Mouse (Mus musculus): ENCODE data around the gene Kdm5b. TPM values are rescaled to one million over a fixed set of nuclear protein-coding genes. Genes with fewer than 3 reads are reported as not detected.

Gene Kdm5b
- polyA plus RNA-seq, 1 experiment from 2014 or later: 87.1 TPM

DNA sequence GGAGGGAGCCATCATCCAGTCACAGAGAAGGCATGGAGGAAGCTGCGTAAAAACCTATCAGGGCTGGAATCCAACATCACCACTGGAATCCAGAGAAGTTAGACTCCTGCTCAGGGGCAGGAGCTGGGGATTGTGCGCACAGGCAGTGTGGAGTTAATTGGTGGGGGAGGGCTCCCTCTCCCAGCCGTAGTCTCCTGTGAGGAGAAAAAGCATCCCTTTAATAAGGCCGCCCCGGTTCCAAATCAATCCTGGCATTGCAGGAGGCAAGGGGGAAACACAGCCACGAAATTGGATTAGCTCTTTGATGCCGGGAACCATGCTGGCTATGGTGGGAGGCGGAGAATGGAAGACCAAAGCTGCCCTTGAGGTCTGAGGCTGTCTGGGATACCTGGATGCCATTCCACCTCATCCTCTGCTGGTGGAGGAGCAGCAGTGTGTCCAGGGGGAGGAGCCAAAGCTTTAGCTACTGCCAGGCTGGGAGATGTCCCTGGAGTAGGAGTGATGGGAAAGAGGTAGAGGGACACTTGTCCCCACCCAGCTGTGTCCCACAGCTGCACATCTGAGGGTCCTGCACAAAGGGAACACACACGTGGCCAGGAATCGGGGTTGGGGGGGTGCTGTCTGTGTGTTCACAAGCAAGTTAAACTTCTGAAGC is 93.8 kb downstream of the Kdm5b start:
- peaks cover 25% of the 10 kb centered on the region for H3K4me1 ChIP-seq
- 6% methylated on average over 10 of the region's 10 CpGs for WGBS
- no peak overlapping the region for H3K4me3 ChIP-seq
- H3K27ac ChIP-seq: peak overlapping the region; percentile 31; the same call in 1 of the 2 replicates
- H3K4me2 ChIP-seq: peak overlapping the region; percentile 8; the same call in 1 of the 2 replicates
- no peaks in the 10 kb centered on the region for H3K36me3 ChIP-seq (replicated peaks)
- peak; percentile 61 for ATAC-seq (replicated peaks)
- H3K9ac ChIP-seq: no peak overlapping the region
- H3K9me3 ChIP-seq: no peaks in the 10 kb centered on the region
- H3K27me3 ChIP-seq (replicated peaks): peaks cover 7% of the 10 kb centered on the region

DNA sequence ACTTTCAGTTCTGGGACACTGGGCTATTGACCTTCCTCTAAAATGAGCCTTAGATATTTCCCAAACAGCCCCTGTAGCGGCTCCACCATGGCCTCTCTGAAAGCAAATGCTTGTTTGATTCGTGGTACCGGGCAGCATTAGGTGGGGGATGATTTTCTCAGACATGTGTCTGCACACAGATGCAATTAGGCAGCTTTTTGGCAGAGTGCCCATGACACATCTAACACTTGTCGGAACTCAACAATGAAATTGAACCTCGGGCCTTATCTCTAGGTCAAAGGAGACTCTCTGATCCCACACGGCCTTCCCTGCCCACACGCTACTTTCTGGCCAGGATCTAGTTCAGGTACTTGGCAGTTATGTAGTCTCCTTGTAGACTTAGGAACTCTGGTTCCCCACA is 98.9 kb downstream of the Kdm5b start:
- no peak for ATAC-seq (replicated peaks)
- no peak overlapping the region for H3K27ac ChIP-seq
- H3K9ac ChIP-seq: no peak overlapping the region
- H3K9me3 ChIP-seq: no peaks in the 10 kb centered on the region
- no peaks in the 10 kb centered on the region for H3K36me3 ChIP-seq (replicated peaks)
- H3K4me2 ChIP-seq: no peak overlapping the region
- no peaks in the 10 kb centered on the region for H3K27me3 ChIP-seq (replicated peaks)
- H3K4me3 ChIP-seq: no peak overlapping the region
- 60% methylated on average over 7 of the region's 7 CpGs for WGBS
- H3K4me1 ChIP-seq: peaks cover 4% of the 10 kb centered on the region

DNA sequence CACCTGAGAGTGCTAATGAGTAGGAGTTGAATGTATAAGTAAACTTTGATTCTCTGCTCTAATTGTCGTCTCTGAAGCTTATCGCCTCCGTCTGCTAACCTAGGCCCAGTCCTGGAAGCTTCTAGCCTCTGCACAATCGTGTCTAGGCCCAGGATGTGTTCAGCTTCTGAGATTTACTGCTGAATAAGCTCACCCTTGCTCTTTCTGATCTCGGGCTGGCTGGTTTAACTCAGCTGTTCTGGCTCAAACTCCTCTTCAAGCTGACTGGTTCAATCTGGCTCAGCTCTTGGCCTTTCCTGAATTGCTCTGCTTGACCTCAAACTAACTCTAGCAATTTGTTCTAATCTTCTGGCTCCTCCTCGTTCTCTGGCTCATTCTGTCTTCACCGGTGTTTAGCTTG is 100.2 kb downstream of the Kdm5b start:
- Histone ChIP-seq H3K9me3 (no peaks in the 10 kb centered on the region), H3K9ac (no peak overlapping the region), H3K27ac (no peak overlapping the region), H3K27me3 (replicated peaks) (no peaks in the 10 kb centered on the region), H3K36me3 (replicated peaks) (no peaks in the 10 kb centered on the region), H3K4me2 (no peak overlapping the region), H3K4me1 (no peaks in the 10 kb centered on the region), H3K4me3 (no peak overlapping the region)
- 68% methylated on average over 7 of the region's 7 CpGs for WGBS
- ATAC-seq (replicated peaks): no peak

DNA sequence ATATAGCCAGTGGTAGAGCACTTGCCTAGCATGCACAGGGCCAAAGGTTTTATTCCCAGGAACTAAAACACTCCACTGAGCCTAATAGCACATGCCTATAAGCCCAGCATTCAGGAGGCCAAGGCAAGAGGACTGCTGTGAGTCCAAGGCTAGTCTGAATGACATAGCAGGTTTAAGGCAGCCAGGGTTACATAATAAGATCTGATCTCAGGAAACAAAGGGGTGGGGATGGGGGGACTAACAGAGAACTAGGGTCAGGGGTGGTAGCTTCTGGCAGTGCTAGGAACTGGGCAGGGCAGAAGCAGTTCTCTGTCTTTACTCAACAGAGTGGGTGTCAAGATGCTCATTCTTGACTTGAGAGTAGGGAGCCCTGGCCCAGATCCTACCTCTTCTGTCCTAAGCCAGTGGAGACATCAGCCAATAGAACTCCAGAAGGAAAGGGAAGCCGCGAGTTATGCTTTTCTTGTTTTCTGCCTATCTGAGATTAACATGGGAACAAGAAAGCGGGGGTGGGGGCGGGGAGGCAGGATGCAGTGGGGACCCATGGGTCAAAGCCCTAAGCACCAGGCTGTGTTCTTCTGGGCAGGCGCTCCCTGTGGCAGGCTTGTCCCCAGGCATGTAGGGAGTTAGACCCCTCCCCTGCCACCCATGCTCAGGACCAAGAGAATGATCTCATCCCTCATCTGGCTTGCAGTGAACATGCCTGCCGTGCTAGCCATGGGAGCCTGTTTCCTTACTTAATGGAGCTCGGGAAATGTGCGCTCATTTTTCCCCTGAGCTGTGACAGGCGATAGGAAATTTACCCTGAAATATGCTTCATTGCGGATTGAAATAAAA is 111.5 kb downstream of the Kdm5b start:
- ATAC-seq (replicated peaks): no peak

DNA sequence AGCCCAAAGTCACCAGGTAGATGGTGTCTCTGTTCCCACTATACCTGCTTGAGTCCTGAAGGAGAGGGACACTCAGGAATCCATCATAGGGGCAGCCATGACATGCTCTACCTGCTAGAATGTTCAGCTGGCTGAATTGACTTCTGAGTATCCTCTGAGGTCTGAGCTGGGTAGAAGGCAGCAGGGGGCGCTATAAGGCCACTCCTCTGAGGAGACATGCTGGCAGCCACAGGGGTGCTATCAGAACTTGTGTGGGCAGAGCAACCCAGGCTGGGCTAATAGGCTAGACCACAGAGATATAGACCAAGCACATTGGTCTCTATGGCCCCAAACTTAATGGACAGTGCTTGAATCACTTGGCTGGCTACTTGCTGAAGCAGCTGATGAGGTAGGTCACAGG is 114.3 kb downstream of the Kdm5b start:
- Histone ChIP-seq H3K27me3 (replicated peaks) (no peaks in the 10 kb centered on the region), H3K4me3 (no peak overlapping the region), H3K9me3 (no peaks in the 10 kb centered on the region), H3K36me3 (replicated peaks) (no peaks in the 10 kb centered on the region), H3K27ac (no peak overlapping the region), H3K4me2 (no peak overlapping the region), H3K9ac (no peak overlapping the region), H3K4me1 (peaks cover 6% of the 10 kb centered on the region; the same call in 1 of the 2 replicates)
- 30% methylated on average over 1 of the region's 1 CpGs for WGBS
- no peak for ATAC-seq (replicated peaks)

More for the DNA sequence above, 111.5 kb downstream of the Kdm5b start:
- H3K36me3 ChIP-seq (replicated peaks): no peaks in the 10 kb centered on the region
- peaks cover 2% of the 10 kb centered on the region; the same call in 1 of the 2 replicates for H3K4me1 ChIP-seq
- H3K4me2 ChIP-seq: no peak overlapping the region
- no peaks in the 10 kb centered on the region for H3K27me3 ChIP-seq (replicated peaks)
- H3K9me3 ChIP-seq: no peaks in the 10 kb centered on the region
- 76% methylated on average over 10 of the region's 10 CpGs for WGBS
- no peak overlapping the region for H3K27ac ChIP-seq
- H3K4me3 ChIP-seq: no peak overlapping the region
- no peak overlapping the region for H3K9ac ChIP-seq

DNA sequence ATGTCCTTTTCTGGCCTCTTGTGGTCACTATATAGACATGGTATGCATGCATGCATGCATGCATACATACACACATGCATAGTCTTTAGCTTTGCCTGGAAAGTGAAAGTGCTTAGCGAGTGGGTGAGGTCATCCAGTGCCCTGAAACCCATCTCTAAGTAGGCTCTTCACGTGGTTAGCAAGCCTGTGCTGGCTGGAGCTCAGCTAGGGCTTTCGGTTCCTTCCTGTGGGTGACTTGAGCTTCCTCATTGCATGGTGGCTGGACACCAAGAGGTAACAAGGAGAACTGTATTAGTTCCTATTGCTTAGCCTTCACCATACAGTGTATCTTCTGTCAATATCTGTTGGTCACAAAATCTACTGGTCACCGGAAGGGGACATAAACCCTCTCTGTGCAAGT is 119.5 kb downstream of the Kdm5b start:
- H3K4me1 ChIP-seq: peaks cover 21% of the 10 kb centered on the region
- no peak overlapping the region for H3K4me2 ChIP-seq
- H3K9me3 ChIP-seq: no peaks in the 10 kb centered on the region
- no peak overlapping the region for H3K4me3 ChIP-seq
- ATAC-seq (replicated peaks): no peak
- 77% methylated on average over 4 of the region's 4 CpGs for WGBS
- H3K27ac ChIP-seq: no peak overlapping the region
- no peaks in the 10 kb centered on the region for H3K36me3 ChIP-seq (replicated peaks)
- H3K9ac ChIP-seq: no peak overlapping the region
- H3K27me3 ChIP-seq (replicated peaks): no peaks in the 10 kb centered on the region

DNA sequence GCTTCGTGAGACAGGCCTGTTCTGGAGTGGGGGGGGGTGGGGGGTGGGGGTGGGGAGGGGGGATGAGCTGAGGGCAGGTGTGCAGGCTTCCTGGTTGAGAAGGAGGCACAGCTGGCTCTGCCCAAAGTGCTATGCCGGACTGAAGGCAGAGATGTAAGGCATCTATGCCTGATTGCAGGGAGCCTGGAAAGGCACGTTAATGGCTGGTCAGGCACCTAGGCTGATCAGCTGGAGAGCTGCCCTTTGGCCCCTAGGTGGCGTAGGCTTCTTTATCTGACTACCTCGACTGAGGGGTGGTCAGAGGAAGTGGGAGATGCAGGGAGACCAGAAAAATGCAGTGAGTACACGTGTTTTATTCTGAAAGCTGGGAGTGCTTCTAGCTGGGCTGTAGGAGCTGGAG is 120.6 kb downstream of the Kdm5b start:
- H3K27me3 ChIP-seq (replicated peaks): no peaks in the 10 kb centered on the region
- no peak overlapping the region for H3K4me3 ChIP-seq
- H3K4me2 ChIP-seq: no peak overlapping the region
- peaks cover 21% of the 10 kb centered on the region for H3K4me1 ChIP-seq
- ATAC-seq (replicated peaks): no peak
- no peaks in the 10 kb centered on the region for H3K36me3 ChIP-seq (replicated peaks)
- no peak overlapping the region for H3K27ac ChIP-seq
- H3K9me3 ChIP-seq: no peaks in the 10 kb centered on the region
- WGBS: 21% methylated on average over 6 of the region's 6 CpGs
- no peak overlapping the region for H3K9ac ChIP-seq

DNA sequence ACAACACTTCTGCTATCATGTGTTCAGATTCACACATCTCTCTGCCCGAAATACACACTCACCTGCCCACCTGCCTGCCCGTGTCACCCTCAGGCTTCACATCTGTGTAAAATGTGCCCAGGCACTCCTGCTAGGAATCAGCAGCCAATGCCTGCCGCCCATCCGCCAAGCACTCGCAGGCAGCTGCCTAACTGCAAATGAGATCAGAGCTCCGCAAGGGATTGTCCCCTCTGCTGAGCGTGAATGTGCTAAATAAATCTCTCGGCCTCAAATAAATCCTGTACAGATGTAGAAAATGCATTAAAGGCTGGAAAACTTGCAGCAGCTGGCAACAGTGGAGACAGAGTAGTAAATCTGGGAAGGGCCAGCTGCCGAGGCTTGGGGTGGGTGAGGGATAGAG is 122.5 kb downstream of the Kdm5b start:
- Histone ChIP-seq H3K27ac (peak overlapping the region; percentile 12; the same call in 1 of the 2 replicates), H3K9ac (no peak overlapping the region), H3K4me1 (peaks cover 16% of the 10 kb centered on the region; the same call in 1 of the 2 replicates), H3K27me3 (replicated peaks) (no peaks in the 10 kb centered on the region), H3K9me3 (no peaks in the 10 kb centered on the region), H3K4me3 (no peak overlapping the region), H3K4me2 (no peak overlapping the region), H3K36me3 (replicated peaks) (no peaks in the 10 kb centered on the region)
- ATAC-seq (replicated peaks): no peak
- WGBS: 41% methylated on average over 9 of the region's 9 CpGs

Other genes starting within 250 kb of the Kdm5b start
- gene Ppfia4, start 227.2 kb upstream of the Kdm5b start, polyA plus RNA-seq (2015; fragmentation: Nextera tagmentation; extraction: Ambion mirVana): 18.9 and 20.4 TPM in 2 replicates
- 144 and 147 TPM in 2 replicates for gene Tmem183a, start 198.2 kb upstream of the Kdm5b start, polyA plus RNA-seq (2015; fragmentation: Nextera tagmentation; extraction: Ambion mirVana)
- not detected in 2 replicates for gene 4933406M09Rik, start 174.2 kb upstream of the Kdm5b start, polyA plus RNA-seq (2015; fragmentation: Nextera tagmentation; extraction: Ambion mirVana)
- gene Cyb5r1, start 154.6 kb upstream of the Kdm5b start, polyA plus RNA-seq (2015; fragmentation: Nextera tagmentation; extraction: Ambion mirVana): 12.6 and 13.3 TPM in 2 replicates
- gene Adipor1, start 144.8 kb upstream of the Kdm5b start, polyA plus RNA-seq (2015; fragmentation: Nextera tagmentation; extraction: Ambion mirVana): 76.0 and 82.4 TPM in 2 replicates
- gene Klhl12, start 104.6 kb upstream of the Kdm5b start, polyA plus RNA-seq (2015; fragmentation: Nextera tagmentation; extraction: Ambion mirVana): 37.0 and 37.7 TPM in 2 replicates
- gene Rabif, start 65.5 kb upstream of the Kdm5b start, polyA plus RNA-seq (2015; fragmentation: Nextera tagmentation; extraction: Ambion mirVana): 69.5 and 70.7 TPM in 2 replicates
- not detected in 2 replicates for gene Mgat4e, start 10.5 kb upstream of the Kdm5b start, polyA plus RNA-seq (2015; fragmentation: Nextera tagmentation; extraction: Ambion mirVana)
- 3.0 and 3.2 TPM in 2 replicates for gene Syt2, start 86.5 kb downstream of the Kdm5b start, polyA plus RNA-seq (2015; fragmentation: Nextera tagmentation; extraction: Ambion mirVana)